Mouse (Mus musculus) hindbrain, embryonic 14.5 days (tissue): Measurements from ENCODE around the gene Ssr1. TPM values are rescaled to one million over a fixed set of nuclear protein-coding genes. Genes with fewer than 3 reads are reported as not detected.

Experiments
- ATAC-seq: fragments of 200-750 bp; cut with Nextera tagmentation; 2 replicates; pipeline ENCODE4 v1.8.0; 2017; ENCODE audit warnings: moderate number of reproducible peaks, mild to moderate bottlenecking, moderate TSS enrichment, moderate library complexity; ENCODE audit not compliant: low FRiP score
- DNase-seq: peaks from one replicate; pipeline ENCODE4 v3.0.0-alpha.2; 2015; ENCODE audit warnings: low spot score
- H3K27ac ChIP-seq: fragments of 300-500 bp; sonication (generic); 2 replicates; pipeline ENCODE4 v1.5.1; 2014; ENCODE audit warnings: mild to moderate bottlenecking, moderate library complexity
- H3K27me3 ChIP-seq: fragments of 300-500 bp; sonication (generic); 2 replicates; pipeline ENCODE4 v1.6.1; 2014; ENCODE audit warnings: mild to moderate bottlenecking, low read length, mixed read lengths; ENCODE audit not compliant: control insufficient read depth, insufficient read depth
- H3K36me3 ChIP-seq: fragments of 300-500 bp; sonication (generic); replicated peaks from 2 replicates; pipeline ENCODE4 v1.6.1; 2014; ENCODE audit not compliant: control insufficient read depth, insufficient read depth
- H3K4me1 ChIP-seq: fragments of 300-500 bp; sonication (generic); replicated peaks from 2 replicates; pipeline ENCODE4 v1.6.1; 2014; ENCODE audit warnings: antibody characterized with exemption, low read length, mixed read lengths; ENCODE audit not compliant: control insufficient read depth, insufficient read depth
- H3K4me2 ChIP-seq: fragments of 300-500 bp; sonication (generic); replicated peaks from 2 replicates; pipeline ENCODE4 v1.6.1; 2014; ENCODE audit warnings: mild to moderate bottlenecking, moderate library complexity
- H3K4me3 ChIP-seq: fragments of 300-500 bp; sonication (generic); replicated peaks from 2 replicates; pipeline ENCODE4 v1.5.1; 2014; ENCODE audit warnings: mild to moderate bottlenecking, low read length
- H3K9ac ChIP-seq: fragments of 300-500 bp; sonication (generic); 2 replicates; pipeline ENCODE4 v1.6.1; 2014
- H3K9me3 ChIP-seq: fragments of 300-500 bp; sonication (generic); 2 replicates; pipeline ENCODE4 v1.6.1; 2016; ENCODE audit warnings: low read length; ENCODE audit not compliant: control insufficient read depth
- WGBS: fragments of 180-500 bp; shearing (Covaris S2); extraction: QIAGEN DNeasy Blood & Tissue Kit; methylation state at CpG from one replicate; pipeline ENCODE4 v1.1.7; 2014; 5-methylcytosine and 5-hydroxymethylcytosine counted together
- polyA plus RNA-seq: library from polyadenylated mRNA; unstranded; fragments of >200 nt; fragmentation: Nextera tagmentation; extraction: Ambion mirVana; gene quantifications from 2 replicates; pipeline ENCODE4 v1.2.1, GENCODE M21; 2014

Ssr1 gene
- polyA plus RNA-seq, 1 experiment from 2014 or later, result 67.8 TPM

GRCm38 (mm10) chr13:37941950-37942886 lies 51.8 kb downstream of the Ssr1 start:
- Histone ChIP-seq H3K4me3 (no peak overlapping the region), H3K9ac (no peak overlapping the region), H3K4me2 (no peak overlapping the region), H3K36me3 (no peaks in the 10 kb centered on the region), H3K27ac (no peak overlapping the region), H3K4me1 (no peaks in the 10 kb centered on the region), H3K9me3 (peaks cover 8% of the 10 kb centered on the region; the same call in 1 of the 2 replicates), H3K27me3 (no peaks in the 10 kb centered on the region)
- WGBS, result 66% methylated on average over 17 of the region's 17 CpGs
- no peak for DNase-seq
- ATAC-seq, result no peak

- Histone ChIP-seq H3K9me3 (peaks cover 8% of the 10 kb centered on the region; the same call in 1 of the 2 replicates), H3K4me3 (no peak overlapping the region), H3K36me3 (no peaks in the 10 kb centered on the region), H3K4me2 (no peak overlapping the region), H3K4me1 (no peaks in the 10 kb centered on the region), H3K27ac (no peak overlapping the region), H3K9ac (no peak overlapping the region), H3K27me3 (no peaks in the 10 kb centered on the region)
- DNase-seq (no peak), ATAC-seq (no peak)
- WGBS, result 79% methylated on average over 5 of the region's 5 CpGs
Measured at GRCm38 (mm10) chr13:37941138-37941645, 52.8 kb downstream of the Ssr1 start.

DNA sequence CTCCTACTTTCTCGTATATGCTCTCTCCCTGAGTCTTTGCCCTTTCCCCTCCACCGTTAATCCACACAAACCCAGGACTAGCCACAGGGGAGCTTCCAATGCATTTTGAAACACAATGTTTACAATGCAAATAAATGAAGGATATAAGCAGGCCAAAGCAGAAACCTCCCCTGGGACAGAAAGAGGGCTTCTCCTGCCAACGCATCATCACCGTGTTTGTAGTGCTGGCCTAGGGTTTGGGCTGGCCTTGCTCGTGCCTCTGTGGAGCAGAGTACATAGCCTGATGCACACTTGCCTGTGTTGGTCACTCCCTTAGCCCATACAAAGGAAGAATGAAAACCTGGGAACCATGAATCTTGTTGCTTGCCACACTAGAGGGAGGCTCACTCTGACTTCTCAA lies 53.4 kb downstream of the Ssr1 start:
- DNase-seq, result no peak
- H3K4me2 ChIP-seq, result no peak overlapping the region

GRCm38 (mm10) chr13:37940167-37940566 lies 53.9 kb downstream of the Ssr1 start:
- no peak for DNase-seq
- Histone ChIP-seq H3K9ac (no peak overlapping the region), H3K9me3 (peaks cover 8% of the 10 kb centered on the region; the same call in 1 of the 2 replicates), H3K4me1 (no peaks in the 10 kb centered on the region), H3K27ac (no peak overlapping the region), H3K4me3 (no peak overlapping the region), H3K27me3 (no peaks in the 10 kb centered on the region), H3K36me3 (no peaks in the 10 kb centered on the region), H3K4me2 (no peak overlapping the region)
- ATAC-seq, result no peak
- 91% methylated on average over 2 of the region's 2 CpGs for WGBS

More for the DNA sequence above, 53.4 kb downstream of the Ssr1 start:
- no peaks in the 10 kb centered on the region for H3K27me3 ChIP-seq
- H3K27ac ChIP-seq, result no peak overlapping the region
- 56% methylated on average over 5 of the region's 5 CpGs for WGBS
- H3K36me3 ChIP-seq, result no peaks in the 10 kb centered on the region
- H3K4me1 ChIP-seq, result no peaks in the 10 kb centered on the region
- peaks cover 8% of the 10 kb centered on the region; the same call in 1 of the 2 replicates for H3K9me3 ChIP-seq
- no peak overlapping the region for H3K4me3 ChIP-seq
- no peak for ATAC-seq
- H3K9ac ChIP-seq, result no peak overlapping the region

DNA sequence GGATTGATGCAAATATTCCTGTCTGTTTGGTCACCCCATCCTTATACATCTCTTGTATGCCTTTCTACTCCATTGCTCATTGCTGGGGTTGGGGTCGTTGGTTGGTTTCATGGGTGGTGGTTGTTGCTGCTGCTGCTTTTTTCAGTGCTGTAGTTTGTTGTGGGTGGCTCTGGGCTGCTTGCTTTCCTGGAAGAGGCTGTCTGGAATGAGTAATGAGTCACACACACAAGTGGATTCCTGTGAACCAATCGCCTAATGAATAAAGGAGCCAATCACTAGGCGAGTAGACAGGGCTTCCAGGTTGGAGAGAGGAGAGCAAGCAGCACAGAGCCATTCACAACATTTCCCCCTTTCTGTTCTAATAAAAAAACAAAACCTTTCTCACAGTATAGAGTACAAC lies 57.7 kb downstream of the Ssr1 start:
- 82% methylated on average over 3 of the region's 3 CpGs for WGBS
- Histone ChIP-seq H3K27ac (no peak overlapping the region), H3K4me3 (no peak overlapping the region), H3K4me2 (no peak overlapping the region), H3K27me3 (no peaks in the 10 kb centered on the region), H3K9ac (no peak overlapping the region), H3K9me3 (peaks cover 8% of the 10 kb centered on the region; the same call in 1 of the 2 replicates), H3K4me1 (no peaks in the 10 kb centered on the region), H3K36me3 (no peaks in the 10 kb centered on the region)
- DNase-seq, result no peak
- no peak for ATAC-seq

DNA sequence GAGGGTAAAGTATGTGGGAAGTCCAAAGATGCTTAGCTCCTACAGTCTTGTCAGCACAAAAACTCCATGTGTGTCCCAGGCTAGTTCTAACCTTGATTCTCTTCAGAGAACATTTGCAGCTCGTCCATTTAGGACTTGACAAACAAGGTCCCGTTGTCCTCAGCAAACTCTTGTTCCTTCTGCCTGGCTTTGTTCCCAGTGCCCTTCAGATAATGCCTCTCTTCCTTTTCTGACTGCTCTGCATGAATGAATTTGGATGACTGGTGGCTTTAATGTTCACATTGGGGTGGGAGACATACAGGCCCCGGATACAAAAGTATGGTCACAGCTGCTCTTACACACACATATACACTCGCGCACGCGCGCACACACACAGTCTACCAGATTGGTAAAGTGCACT lies 59.1 kb downstream of the Ssr1 start:
- WGBS, result 66% methylated on average over 8 of the region's 8 CpGs
- ATAC-seq (no peak), DNase-seq (no peak)
- Histone ChIP-seq H3K9ac (no peak overlapping the region), H3K4me2 (no peak overlapping the region), H3K27ac (no peak overlapping the region), H3K4me3 (no peak overlapping the region), H3K9me3 (peaks cover 8% of the 10 kb centered on the region; the same call in 1 of the 2 replicates), H3K36me3 (no peaks in the 10 kb centered on the region), H3K27me3 (no peaks in the 10 kb centered on the region), H3K4me1 (no peaks in the 10 kb centered on the region)

DNA sequence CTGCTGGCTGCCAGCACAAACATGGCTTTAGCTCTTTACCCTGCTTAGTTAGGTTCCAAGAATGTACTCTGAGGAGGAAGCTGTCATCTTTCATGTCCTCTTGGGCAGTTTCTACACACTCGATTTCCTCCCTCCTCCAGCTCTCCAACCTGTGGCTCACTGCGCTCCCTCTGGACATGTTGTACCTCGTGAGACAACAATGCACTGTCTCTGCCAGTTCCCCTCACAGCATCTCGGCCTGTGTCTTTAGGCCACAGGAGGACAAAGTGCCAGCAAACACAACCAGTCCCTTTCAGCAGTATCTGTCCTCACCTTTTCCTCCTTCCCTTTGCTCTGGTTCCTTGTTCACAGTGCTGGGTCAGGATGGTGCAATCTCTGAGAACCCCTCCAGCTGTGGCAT lies 59.9 kb downstream of the Ssr1 start:
- Histone ChIP-seq H3K27me3 (no peaks in the 10 kb centered on the region), H3K9me3 (peaks cover 4% of the 10 kb centered on the region; the same call in 1 of the 2 replicates), H3K4me1 (no peaks in the 10 kb centered on the region), H3K27ac (no peak overlapping the region), H3K36me3 (no peaks in the 10 kb centered on the region), H3K4me2 (no peak overlapping the region), H3K9ac (no peak overlapping the region), H3K4me3 (no peak overlapping the region)
- ATAC-seq (no peak), DNase-seq (no peak)
- 83% methylated on average over 4 of the region's 4 CpGs for WGBS

DNA sequence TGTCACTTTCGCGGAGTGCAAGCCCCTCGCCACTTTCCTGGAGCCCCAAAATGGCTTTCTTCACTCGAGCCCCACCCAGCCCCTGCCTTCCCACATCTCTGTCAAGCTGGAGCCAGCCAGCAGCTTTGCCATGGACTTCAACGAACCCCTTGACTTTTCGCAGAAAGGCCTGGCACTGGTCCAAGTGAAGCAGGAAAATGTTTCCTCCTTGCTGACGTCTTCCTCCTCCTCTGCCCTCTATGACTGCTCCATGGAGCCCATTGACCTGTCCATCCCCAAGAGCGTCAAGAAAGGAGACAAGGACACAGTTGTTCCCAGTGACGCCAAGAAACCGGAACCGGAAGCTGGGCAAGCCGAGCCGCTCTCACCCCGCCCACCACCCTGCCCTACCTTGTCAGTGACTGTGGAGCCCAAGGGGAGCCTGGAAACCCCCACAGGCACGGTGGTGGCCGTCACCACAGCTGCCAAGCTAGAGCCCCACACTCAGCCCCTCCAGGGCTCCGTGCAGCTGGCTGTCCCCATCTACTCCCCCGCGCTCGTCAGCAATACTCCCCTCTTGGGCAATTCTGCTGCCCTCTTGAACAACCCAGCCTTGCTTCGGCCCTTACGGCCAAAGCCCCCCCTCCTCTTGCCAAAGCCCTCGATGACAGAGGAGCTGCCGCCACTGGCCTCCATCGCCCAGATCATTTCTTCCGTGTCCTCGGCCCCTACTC lies 62.7 kb downstream of the Ssr1 start:
- no peaks in the 10 kb centered on the region for H3K9me3 ChIP-seq
- no peaks in the 10 kb centered on the region for H3K27me3 ChIP-seq
- no peak overlapping the region for H3K4me2 ChIP-seq
- no peak overlapping the region for H3K27ac ChIP-seq
- no peak overlapping the region for H3K9ac ChIP-seq
- WGBS, result 73% methylated on average over 27 of the region's 27 CpGs
- no peak overlapping the region for H3K4me3 ChIP-seq
- H3K4me1 ChIP-seq, result no peaks in the 10 kb centered on the region
- DNase-seq (no peak), ATAC-seq (no peak)
- H3K36me3 ChIP-seq, result no peaks in the 10 kb centered on the region

DNA sequence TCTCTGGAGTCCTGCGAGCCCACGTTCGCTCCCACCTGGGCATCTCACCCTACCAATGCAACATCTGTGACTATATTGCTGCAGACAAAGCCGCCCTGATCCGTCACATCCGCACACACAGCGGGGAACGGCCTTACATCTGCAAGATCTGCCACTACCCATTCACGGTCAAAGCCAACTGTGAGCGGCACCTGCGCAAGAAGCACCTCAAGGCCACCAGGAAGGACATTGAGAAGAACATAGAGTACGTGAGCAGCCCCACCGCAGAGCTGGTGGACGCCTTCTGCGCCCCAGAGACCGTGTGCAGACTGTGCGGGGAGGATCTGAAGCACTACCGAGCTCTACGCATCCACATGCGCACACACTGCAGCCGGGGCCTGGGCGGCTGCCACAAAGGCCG lies 63.4 kb downstream of the Ssr1 start:
- Histone ChIP-seq H3K27ac (no peak overlapping the region), H3K4me3 (no peak overlapping the region), H3K27me3 (no peaks in the 10 kb centered on the region), H3K9ac (no peak overlapping the region), H3K36me3 (no peaks in the 10 kb centered on the region), H3K9me3 (no peaks in the 10 kb centered on the region), H3K4me1 (no peaks in the 10 kb centered on the region), H3K4me2 (no peak overlapping the region)
- DNase-seq (no peak), ATAC-seq (no peak)
- 92% methylated on average over 23 of the region's 23 CpGs for WGBS
